In the genomic region with DNA sequence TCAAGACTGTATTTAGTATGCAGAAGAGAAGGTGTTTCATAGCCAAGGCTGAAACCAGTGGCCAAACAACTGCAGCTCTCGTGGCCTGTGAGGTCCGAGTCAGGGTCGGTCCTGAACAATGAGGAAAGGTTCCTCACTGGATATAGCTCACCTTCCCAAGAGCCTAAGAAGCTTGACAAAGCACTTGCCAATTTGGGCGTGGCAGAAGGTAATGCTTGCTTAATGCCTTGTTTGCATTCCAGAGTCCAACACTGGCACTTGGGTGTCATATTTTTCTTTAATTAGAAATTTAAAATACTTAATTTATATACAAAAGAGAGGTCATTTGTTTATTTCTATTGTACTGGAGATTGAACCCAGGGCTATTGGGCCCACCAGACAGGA, we compare ENCODE assay signal across 17 mouse cellular contexts. TPM values are rescaled to one million over a fixed set of nuclear protein-coding genes. Genes with fewer than 3 reads are reported as not detected.
DNase-seq lines count a peak whose midpoint lies in the region; ATAC-seq and TF ChIP-seq lines count a peak whose summit lies in the region.
"Had no signal": no experiment of that assay in that cellular context is flagged by ENCODE, and none has a peak within 500 bp of the region (broad histone marks: within the 10 kb centered on the region; RNA-seq: fewer than 3 reads in every experiment).

No protein-coding gene starts in this region.

- ATAC-seq in liver, embryonic 12.5 days, result no peak
- peak; percentile 54; the same call in 1 of the 2 replicates for ATAC-seq in stomach, embryonic 16.5 days (ENCODE audit: insufficient read depth, low FRiP score)

- no peak for TF ChIP-seq CTCF in liver, adult 2 months (IDR thresholded peaks at IDR 0.05; ENCODE audit: low read depth, low read length)

- H3K27me3 ChIP-seq in liver, adult 2 months (ENCODE audit: control insufficient read depth, insufficient read depth, low read length), result no peaks in the 10 kb centered on the region
- no peaks in the 10 kb centered on the region for H3K27me3 ChIP-seq in liver, embryonic 12.5 days (replicated peaks)
- H3K27me3 ChIP-seq in limb, embryonic 10.5 days (ENCODE audit: low read depth, poor library complexity, severe bottlenecking), result no peaks in the 10 kb centered on the region
- no peaks in the 10 kb centered on the region for H3K27me3 ChIP-seq in stomach, embryonic 16.5 days (ENCODE audit: control insufficient read depth, insufficient read depth, low read length)
- H3K27me3 ChIP-seq: embryonic facial prominence, embryonic 12.5 days; liver, embryonic 13.5 days; stomach, embryonic 15.5 days had no signal

- no peaks in the 10 kb centered on the region for H3K36me3 ChIP-seq in liver, adult 2 months (ENCODE audit: control insufficient read depth, insufficient read depth, low read length)
- H3K36me3 ChIP-seq in liver, embryonic 12.5 days, result no peaks in the 10 kb centered on the region
- no peaks in the 10 kb centered on the region for H3K36me3 ChIP-seq in limb, embryonic 10.5 days
- H3K36me3 ChIP-seq in stomach, embryonic 16.5 days (ENCODE audit: control insufficient read depth, insufficient read depth, low read length), result no peaks in the 10 kb centered on the region
- H3K36me3 ChIP-seq: embryonic facial prominence, embryonic 12.5 days; liver, embryonic 13.5 days; stomach, embryonic 15.5 days had no signal

- H3K27ac ChIP-seq in liver, adult 2 months (replicated peaks; ENCODE audit: insufficient read depth, low read depth, low read length), result no peak overlapping the region
- H3K27ac ChIP-seq in liver, embryonic 12.5 days, result no peak overlapping the region
- peak overlapping the region; percentile 85 for H3K27ac ChIP-seq in limb, embryonic 10.5 days
- H3K27ac ChIP-seq in stomach, embryonic 16.5 days (ENCODE audit: low read length), result no peak overlapping the region
- H3K27ac ChIP-seq: embryonic facial prominence, embryonic 12.5 days; liver, embryonic 13.5 days; stomach, embryonic 15.5 days had no signal

- H3K79me2 ChIP-seq in liver, adult 2 months (ENCODE audit: control insufficient read depth, insufficient read depth, low read length), result no peaks in the 10 kb centered on the region

- H3K4me1 ChIP-seq in liver, adult 2 months (ENCODE audit: control insufficient read depth, insufficient read depth, low read length), result peaks cover 6% of the 10 kb centered on the region
- H3K4me1 ChIP-seq in liver, embryonic 12.5 days, result no peaks in the 10 kb centered on the region
- peaks cover 24% of the 10 kb centered on the region for H3K4me1 ChIP-seq in limb, embryonic 10.5 days
- 0 out of 2 replicates have a peak, but pooled peaks cover 7% of the 10 kb centered on the region for H3K4me1 ChIP-seq in stomach, embryonic 16.5 days (ENCODE audit: control insufficient read depth, insufficient read depth, low read length)
- H3K4me1 ChIP-seq: liver, embryonic 13.5 days had no signal

- DNase-seq in liver, adult 2 months (ENCODE audit: extremely low read depth, low read depth, low spot score), result peak; percentile 84
- DNase-seq in limb, embryonic 10.5 days (ENCODE audit: low spot score), result no peak
- peak; percentile 82 for DNase-seq in lung, postnatal 36 days
- no peak for DNase-seq in right cerebral cortex, adult 2 months (ENCODE audit: low spot score in 2 of 2)
- no peak for DNase-seq in cerebellum, postnatal 25 days
- no peak for DNase-seq in heart, adult 9 months (ENCODE audit: low spot score in 2 of 2)
- DNase-seq: B cell, adult 2 months; cerebellum, adult 18-20 months; heart, postnatal 14 days; kidney, adult 2 months; liver, embryonic 13.5 days had no signal

- H3K4me2 ChIP-seq in liver, embryonic 12.5 days, result no peak overlapping the region
- H3K4me2 ChIP-seq in stomach, embryonic 16.5 days (ENCODE audit: low read depth, low read length), result no peak overlapping the region
- H3K4me2 ChIP-seq: embryonic facial prominence, embryonic 12.5 days; liver, embryonic 13.5 days; stomach, embryonic 15.5 days had no signal

- no peak overlapping the region for H3K9ac ChIP-seq in liver, adult 2 months (ENCODE audit: low read depth, low read length)
- no peak overlapping the region for H3K9ac ChIP-seq in liver, embryonic 12.5 days
- H3K9ac ChIP-seq in stomach, embryonic 16.5 days (ENCODE audit: low read length), result no peak overlapping the region; the same call in 1 of the 2 replicates
- H3K9ac ChIP-seq: embryonic facial prominence, embryonic 12.5 days; liver, embryonic 13.5 days; stomach, embryonic 15.5 days had no signal

- WGBS in liver, adult 2 months, result 35% methylated on average over 4 of the region's 4 CpGs
- 49% methylated on average over 4 of the region's 4 CpGs for WGBS in liver, embryonic 12.5 days (ENCODE audit: insufficient replicate concordance)
- 57% methylated on average over 4 of the region's 4 CpGs for WGBS in limb, embryonic 10.5 days
- WGBS in stomach, embryonic 16.5 days, result 46% methylated on average over 4 of the region's 4 CpGs

- H3K4me3 ChIP-seq in liver, adult 2 months (ENCODE audit: insufficient read depth, low read depth, low read length), result no peak overlapping the region
- H3K4me3 ChIP-seq in liver, embryonic 12.5 days, result no peak overlapping the region
- H3K4me3 ChIP-seq in limb, embryonic 10.5 days, result no peak overlapping the region
- no peak overlapping the region for H3K4me3 ChIP-seq in stomach, embryonic 16.5 days (replicated peaks; ENCODE audit: low read length)
- H3K4me3 ChIP-seq: embryonic facial prominence, embryonic 12.5 days; liver, embryonic 13.5 days; stomach, embryonic 15.5 days had no signal

- H3K9me3 ChIP-seq in liver, embryonic 12.5 days (replicated peaks), result no peaks in the 10 kb centered on the region
- no peaks in the 10 kb centered on the region for H3K9me3 ChIP-seq in limb, embryonic 10.5 days (replicated peaks)
- no peaks in the 10 kb centered on the region for H3K9me3 ChIP-seq in stomach, embryonic 16.5 days (replicated peaks; ENCODE audit: control insufficient read depth, low read length)
- H3K9me3 ChIP-seq: embryonic facial prominence, embryonic 12.5 days; liver, embryonic 13.5 days; stomach, embryonic 15.5 days had no signal

- no peak for TF ChIP-seq POLR2A in liver, adult 2 months (IDR thresholded peaks at IDR 0.05; ENCODE audit: extremely low read depth, insufficient read depth, low read length)

RNA-seq across cellular contexts. Expression of a gene that starts 9.9 kb away (rescaled TPM):
- 0.09 and 0.20 TPM in 2 replicates for total RNA-seq in liver, adult 2 months (2014; rRNA removed)
- 0.04 TPM in 2 replicates for polyA plus RNA-seq in liver, adult 2 months (2012; rRNA removed)
- not detected in 2 replicates for polyA plus RNA-seq in liver, embryonic 12.5 days (2016; fragmentation: Nextera tagmentation; extraction: Ambion mirVana)
- 0.06 TPM in 1 of 2 replicates, not detected in the other for polyA plus RNA-seq in limb, embryonic 10.5 days (2016; fragmentation: Nextera tagmentation; extraction: Ambion mirVana)
- 3.3 and 4.9 TPM in 2 replicates for polyA plus RNA-seq in stomach, embryonic 16.5 days (2015; fragmentation: Nextera tagmentation; extraction: Ambion mirVana)
- total RNA-seq: ES-E14; heart, postnatal 14 days; neutrophil, adult 5-6 weeks had no signal
- polyA plus RNA-seq: liver, embryonic 13.5 days had no signal

RNA-seq across cellular contexts. Expression of a gene that starts 57.2 kb away (rescaled TPM):
- total RNA-seq in liver, adult 2 months (2014; rRNA removed), result 27.8 and 28.1 TPM in 2 replicates
- 9.3 and 10.3 TPM in 2 replicates for polyA plus RNA-seq in liver, adult 2 months (2012; rRNA removed)
- polyA plus RNA-seq in liver, embryonic 12.5 days (2016; fragmentation: Nextera tagmentation; extraction: Ambion mirVana), result 35.4 and 36.6 TPM in 2 replicates
- polyA plus RNA-seq in limb, embryonic 10.5 days (2016; fragmentation: Nextera tagmentation; extraction: Ambion mirVana), result 65.2 and 86.5 TPM in 2 replicates
- 127 and 139 TPM in 2 replicates for polyA plus RNA-seq in stomach, embryonic 16.5 days (2015; fragmentation: Nextera tagmentation; extraction: Ambion mirVana)

Comparison
In these comparisons a context has a peak if more than half of its experiments do, and no peak if none do; other contexts are left out.
1. DNase-seq: peak in liver, adult 2 months (single experiment) and lung, postnatal 36 days (single experiment); none in limb, embryonic 10.5 days (single experiment), right cerebral cortex, adult 2 months (0 of 2), cerebellum, postnatal 25 days (0 of 2) and heart, adult 9 months (0 of 2).